Mouse (Mus musculus): Measurements from ENCODE around the gene Usp3.

Gene Usp3

DNA sequence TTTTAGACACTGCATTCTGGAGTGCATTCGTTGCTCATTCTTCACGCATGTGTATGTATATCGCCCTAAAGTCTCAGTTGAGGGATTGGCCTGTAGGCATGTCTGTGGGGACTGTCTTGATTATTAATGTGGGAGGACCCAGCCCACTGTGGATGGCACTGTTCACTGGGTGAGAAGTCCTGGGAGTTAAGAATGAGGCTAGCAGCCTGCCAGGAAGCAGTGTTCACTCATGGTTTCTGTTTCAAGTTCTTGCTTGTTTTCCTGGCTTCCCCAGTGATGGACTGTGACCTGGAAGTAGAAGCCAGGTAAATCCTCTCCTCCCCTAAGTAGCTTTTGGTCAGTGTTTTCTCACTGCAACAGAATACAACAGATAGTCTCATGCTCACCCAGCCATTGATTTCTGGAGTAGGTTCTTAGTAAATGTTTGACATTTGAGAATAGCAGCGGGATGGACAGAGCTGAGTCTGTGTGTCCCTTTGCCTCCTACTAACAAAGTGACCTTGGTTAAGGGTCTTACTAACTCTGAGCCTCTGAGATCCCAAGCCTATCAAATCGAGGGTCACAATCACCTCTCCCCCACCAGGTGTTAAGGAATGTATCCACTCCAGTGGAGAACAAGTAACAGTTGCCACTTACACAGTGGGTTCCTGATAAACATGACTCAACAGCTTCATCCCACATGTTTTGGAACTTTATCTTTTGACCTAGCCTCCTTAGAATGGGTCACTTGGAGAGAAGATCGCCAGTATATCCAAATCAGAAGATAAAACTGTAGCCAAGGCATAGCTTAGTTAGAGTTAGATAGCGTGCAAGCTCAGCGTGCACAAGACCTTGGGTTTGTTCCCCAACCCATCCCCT is 11.6 kb upstream of the Usp3 start:
- no peak for DNase-seq (ENCODE audit: low spot score in 2 of 2)

DNA sequence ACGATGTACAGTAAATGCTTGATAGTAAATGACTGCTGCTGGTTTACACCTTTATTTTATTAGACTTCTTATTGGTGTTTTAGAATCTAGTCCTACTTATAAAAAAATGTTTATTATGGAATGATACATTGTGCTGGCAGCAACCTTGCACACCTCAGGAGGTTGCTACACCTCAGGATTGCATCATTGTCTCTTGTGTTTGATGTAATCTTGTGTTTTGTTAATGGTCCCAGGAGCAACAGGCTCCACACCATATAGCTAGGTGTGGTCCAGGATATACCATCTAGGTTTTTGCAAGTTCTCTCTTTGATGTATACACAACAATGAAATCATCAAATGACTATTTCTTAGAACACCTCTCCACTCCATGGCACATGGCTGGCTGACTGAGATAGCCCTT is 11.0 kb upstream of the Usp3 start:
- DNase-seq (ENCODE audit: low spot score in 2 of 2): no peak

DNA sequence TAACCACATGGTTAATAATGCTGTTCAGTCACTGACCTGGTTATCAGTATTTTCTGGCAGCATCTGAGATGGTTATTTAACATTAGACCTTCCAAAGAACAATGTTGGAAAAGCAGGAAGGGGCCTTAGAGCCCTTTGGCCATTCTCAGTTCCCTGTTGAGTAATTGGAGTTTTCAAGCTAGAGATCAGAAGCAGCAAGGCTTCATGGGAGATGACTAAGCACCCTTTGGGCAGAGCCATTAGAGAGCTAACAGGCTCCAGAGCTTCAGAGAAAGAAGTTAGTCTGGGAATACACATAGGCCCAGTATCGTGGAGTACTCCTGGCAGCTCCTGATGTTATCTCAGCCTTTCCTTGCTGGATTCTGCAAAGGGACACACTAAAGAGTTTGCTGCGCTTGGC is 8.1 kb upstream of the Usp3 start:
- DNase-seq (ENCODE audit: low spot score in 2 of 2): no peak

DNA sequence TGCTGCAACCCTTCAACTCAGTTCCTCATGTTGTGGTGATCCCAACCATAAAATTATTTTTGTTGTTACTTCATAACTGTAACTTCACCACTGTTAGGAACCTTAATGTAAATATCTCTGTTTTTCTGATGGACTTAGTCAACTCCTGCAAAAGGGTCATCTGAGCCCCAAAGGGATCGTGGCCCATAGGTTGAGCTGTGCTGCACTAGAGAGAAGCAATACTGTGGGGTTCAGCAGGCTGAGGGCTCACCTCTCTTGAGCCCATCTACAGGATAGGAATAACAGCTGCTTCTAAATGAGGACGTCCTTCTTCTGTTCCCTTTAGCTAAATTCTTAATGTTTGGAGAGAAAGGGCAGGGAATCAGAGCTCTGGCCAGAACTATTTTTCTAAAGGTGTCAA is 7.6 kb upstream of the Usp3 start:
- DNase-seq (ENCODE audit: low spot score in 2 of 2): no peak

DNA sequence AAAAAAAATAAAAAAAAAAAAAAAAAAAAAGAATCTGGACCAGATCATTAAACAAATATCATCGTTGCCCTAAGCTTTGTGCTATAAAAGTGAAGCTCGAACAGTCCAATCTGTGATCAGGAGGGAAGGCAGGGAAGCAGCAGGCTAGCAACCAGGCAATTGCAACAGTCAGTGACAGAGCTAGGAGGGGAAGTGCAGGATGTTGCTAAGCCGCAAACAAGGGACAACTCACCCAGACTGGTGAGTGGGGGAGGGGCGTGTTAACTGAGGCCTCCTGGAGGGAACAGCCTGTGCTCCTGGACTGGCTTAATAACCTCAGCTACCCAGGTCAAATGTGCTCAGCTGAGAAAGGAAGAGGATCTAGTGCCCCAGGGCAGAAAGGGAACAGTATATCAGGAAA is 6.6 kb upstream of the Usp3 start:
- peak; percentile 72 to 73 for DNase-seq (ENCODE audit: low spot score in 2 of 2)

DNA sequence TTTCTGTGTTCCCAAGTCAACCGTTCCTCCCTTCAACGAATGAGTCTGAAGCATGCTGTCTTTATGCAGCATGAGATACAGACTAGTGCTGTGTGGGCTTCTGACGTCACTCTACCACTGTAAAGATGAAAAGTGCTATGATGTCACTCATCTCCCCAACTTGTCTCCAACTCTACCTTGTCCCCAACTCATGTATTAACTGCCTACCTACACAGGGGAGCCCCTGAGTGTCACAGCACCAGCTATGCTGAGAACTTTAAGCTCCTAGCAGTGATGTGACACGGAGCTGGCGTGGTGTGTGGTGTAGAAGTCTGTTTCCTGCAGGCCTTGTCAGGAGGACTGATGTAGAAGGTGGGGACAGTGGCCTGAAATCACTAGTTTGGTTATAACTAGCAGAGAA is 5.7 kb upstream of the Usp3 start:
- no peak for DNase-seq (ENCODE audit: low spot score in 2 of 2)

DNA sequence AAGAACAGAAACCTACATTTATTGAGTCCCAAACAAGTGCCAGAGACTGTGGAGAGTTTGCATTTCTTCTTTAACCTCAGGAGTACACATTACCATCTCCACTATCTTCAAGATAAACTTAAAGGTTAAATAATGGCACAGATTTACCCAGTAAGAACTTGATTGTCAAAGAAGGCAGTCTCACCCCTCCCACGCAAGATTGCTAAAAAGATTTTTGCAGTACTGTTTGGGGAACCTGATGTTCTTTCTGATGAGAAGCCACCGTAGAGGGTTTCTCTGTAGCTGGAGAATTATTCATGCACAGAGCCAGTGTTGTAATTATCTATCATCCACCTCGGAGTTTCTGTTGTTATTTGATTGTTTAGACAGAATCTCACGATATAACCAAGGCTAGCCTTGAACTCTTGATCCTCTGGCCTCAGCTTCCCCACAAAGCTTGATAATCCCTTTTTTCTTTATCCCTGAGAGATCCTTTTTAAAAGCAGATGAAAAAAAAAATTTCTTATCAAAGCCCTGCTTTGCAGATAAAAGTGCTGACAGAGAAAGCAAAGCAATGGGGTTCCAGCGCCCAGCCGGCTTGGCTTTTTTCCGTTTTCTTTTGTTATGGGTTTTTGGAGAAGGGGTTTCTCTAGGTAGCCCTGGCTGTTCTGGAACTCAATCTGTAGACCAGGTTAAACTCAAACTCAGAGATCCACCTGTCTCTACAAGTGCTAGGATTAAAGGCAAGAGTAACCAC is 4.7 kb upstream of the Usp3 start:
- DNase-seq (ENCODE audit: low spot score in 2 of 2): no peak

DNA sequence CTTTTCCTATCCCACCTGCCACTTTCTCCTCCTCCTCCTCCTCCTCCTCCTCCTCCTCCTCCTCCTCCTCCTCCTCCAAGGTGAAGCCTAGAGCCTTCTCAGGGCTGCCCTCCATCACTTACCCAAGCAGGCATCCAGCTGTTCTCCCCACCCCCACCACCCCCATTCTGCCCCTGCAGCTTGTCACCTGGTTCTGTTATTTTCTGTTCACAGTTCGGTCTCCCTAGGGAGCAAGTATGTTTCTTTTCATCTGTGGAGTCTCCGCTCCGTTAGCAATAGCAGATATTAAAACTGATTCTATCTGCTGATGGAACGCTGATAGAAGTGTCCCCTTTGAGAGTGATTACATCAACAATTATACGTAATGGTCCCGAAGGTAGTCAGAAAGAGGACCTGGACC is 4.1 kb upstream of the Usp3 start:
- DNase-seq (ENCODE audit: low spot score in 2 of 2): no peak

DNA sequence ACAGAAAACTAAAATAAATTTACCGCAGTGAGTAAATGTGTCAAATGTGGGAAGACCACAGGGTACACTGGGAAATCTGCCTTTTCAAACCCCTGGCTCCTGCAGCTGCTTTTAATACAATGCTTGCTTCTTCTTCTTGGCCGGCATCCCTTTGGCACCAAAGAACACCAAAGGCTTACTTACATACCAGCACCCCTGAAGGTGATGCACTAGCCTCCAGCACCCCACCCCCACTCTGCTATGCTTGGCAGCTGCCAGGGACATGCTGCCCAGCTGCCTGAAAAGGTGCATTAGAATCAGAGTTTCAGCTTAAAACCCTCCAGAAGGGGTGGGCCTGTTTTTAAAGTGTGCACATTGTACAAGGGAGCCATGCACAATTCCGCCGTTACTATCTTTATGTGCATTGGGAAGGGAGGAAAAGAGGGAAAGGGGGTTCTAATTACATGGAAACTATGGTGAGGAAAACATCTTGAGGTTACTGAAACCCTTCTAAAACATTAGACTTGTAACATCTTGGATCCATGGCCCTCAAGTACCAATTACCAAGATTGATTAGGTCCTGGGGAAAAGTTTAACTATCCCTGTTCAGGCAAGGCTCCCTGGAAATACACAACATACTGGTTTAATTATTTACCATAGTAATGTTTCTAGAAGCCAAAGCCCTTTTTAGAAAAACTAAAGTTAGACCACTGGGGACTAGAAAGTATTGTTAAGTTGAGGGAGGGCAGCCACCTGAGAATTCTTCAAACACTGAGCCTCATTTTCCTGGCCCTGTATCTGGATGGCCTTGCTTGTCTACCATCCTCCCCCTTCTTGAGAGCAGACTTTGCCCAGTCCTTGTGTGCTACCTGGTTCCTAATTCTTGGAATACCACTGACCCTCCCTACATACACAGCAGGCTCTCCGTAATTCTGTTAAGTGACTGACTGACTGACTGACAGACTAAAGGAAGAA is 3.1 kb upstream of the Usp3 start:
- no peak for DNase-seq (ENCODE audit: low spot score in 2 of 2)

DNA sequence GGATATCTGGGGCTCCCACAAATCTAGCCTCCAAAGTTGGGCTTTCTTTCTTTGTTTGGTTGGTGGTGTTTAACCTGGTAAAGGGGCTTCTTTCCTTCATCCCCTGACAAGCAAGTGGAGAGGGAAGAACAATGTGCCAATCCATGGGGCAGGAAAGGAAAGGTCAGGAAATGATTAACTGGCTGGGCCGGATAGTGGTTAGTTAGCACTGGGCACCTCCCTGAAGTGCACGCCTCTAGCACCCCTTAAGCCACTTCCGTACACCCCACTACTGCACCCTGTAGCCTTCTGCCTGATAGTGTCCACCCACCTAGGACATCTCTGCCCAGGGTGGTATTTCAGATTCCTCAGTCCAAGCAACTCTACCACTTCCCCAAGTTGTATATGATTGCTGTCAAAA is 1.1 kb upstream of the Usp3 start:
- peak; percentile 41 to 63 for DNase-seq (ENCODE audit: low spot score in 2 of 2)

DNA sequence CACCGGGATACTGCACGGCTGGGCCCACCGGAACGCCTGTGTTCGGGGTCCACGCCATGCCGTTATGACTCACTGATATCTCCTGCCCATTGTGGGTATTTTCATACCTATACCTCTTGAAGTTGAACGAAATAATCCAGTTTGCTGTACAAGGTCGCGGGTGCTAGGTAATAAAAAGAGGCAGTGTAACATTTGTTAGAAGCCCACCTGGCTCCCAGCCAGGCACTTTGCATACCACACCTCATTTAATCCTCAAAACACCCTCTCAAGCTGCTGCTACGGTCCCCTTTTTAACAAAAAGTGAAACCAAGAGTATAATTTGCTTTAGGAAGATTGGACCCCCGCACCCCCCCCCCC is 649 bp upstream of the Usp3 start:
- no peak for DNase-seq (ENCODE audit: low spot score in 2 of 2)

DNA sequence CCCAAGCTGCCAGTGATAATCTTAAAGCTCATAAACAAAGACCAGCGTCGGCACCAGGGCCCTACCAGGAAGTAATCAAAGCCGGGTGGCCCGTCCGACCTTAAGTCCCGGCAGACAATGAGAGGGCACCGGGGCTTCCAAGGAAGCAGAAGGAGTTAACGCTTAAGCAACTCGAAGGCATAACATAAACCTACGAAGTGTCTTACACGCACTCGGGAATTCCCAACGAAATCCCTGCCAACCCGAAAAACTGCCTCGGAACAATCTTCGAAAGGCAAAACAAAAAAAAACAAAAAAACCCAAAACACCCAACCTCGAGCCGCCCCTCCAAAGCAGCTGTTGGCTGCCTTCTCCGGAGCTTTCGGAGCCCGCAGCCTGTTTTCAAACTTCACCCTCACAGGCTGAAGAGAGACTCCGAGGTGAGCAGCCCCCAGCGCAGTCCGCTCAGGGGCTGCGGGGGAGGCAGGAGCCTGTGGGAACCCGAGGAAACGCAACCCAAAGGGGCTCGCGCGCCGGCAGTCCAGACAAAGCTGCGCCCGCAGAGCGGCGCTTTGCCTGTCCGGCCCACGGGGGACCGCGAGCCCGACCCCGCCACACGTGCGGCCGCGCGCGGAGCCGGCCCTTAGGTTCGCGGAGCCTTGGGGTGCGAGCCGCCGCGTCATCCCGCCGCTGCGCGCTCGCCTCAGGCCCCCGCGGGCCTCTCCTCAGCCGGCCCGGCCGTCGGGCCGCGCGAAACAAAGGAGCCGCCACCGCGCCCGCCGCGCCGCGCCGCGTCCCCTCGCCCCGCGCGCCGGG is 894 bp downstream of the Usp3 start:
- DNase-seq (ENCODE audit: low spot score in 2 of 2): peak; percentile 28 to 36

DNA sequence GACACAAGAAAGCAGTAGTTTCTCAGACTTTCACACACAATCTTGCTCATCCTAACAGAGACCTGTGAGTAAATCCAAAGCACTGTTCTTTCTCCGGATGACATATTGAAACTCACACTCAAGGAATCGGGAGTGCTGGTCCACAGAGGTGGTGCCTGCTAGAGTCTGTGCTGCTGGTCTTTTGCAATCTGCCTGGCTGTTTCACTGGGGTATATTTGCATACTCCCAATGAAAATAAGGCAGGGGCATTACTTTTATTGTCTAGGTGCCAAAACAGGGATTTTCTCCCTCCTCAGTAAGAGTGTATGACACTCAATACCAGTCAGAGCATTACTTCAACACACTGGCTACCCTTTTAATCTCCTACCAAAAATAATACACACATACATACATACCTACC is 2.9 kb downstream of the Usp3 start:
- no peak for DNase-seq (ENCODE audit: low spot score in 2 of 2)

DNA sequence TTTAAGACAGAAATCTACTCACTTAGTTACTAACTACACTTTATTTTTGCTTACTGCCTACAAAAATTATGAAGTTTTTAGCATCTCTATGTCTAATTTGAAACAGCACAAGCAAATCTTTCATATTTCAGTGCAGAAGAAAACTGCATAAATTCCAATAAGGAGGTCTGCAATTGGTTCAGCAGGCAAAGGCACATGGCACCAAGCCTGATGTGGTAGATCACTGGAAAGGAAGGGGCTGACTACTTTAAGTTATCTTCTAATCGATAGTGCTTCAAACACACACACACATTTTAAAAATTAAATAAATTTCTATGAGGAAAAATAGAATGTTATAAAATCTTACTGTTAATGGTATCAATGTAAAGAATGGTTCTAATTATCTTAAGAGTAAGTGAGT is 5.9 kb downstream of the Usp3 start:
- DNase-seq (ENCODE audit: low spot score in 2 of 2): no peak

DNA sequence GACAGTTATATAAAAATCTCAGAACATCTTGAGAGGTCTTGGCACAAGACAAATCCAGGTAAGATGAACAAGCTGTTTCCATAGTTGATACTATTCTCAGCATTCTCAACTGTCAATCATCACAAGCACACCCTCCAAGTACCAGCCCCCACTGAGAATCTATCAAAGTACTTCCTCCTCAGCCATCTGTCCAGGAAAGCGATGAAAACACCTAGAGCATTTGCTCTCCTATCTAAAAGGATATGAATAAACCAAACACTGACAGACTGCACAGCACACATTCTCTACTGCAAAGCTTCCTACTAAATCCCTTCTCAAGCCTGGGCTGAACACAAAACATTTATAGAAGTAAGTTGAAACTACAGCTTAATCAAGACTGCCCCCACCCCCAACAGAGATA is 6.4 kb downstream of the Usp3 start:
- DNase-seq (ENCODE audit: low spot score in 2 of 2): no peak

DNA sequence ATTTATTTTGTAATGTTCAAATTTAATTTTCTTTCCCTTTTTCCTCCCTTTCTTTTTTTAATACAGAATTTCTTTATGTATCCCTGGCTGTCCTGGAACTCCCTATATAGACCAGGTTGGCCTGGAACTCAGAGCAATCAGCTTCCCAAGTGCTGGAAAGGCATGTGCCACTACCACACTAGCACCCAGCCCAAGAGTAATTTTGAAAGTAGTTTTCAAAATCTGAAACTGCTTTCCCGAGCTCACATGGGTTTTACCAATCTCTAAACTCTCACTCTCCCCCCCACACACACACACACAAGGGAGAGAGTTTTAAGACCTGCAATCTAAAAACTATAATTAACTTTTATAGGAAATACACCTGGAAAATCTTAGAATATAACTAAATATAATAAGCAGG is 7.8 kb downstream of the Usp3 start:
- DNase-seq (ENCODE audit: low spot score in 2 of 2): no peak

DNA sequence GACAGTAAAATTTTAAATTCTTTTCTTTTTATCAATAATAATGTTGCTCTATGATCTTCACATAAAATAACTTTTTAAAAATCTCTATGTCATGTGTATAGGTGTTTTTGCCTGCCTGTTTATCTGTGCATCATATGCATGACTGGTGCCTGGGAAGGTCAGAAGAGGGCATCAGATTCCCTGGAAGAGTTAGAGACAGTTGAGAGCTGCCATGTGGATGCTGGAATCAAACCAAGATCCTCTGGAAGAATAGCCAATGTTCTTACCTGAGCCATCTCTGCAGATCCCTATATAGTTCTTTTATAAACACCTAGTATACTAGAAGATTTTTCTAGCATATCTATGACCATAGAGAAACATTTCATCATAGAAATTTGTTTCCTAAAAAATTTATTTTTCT is 8.8 kb downstream of the Usp3 start:
- no peak for DNase-seq (ENCODE audit: low spot score in 2 of 2)

DNA sequence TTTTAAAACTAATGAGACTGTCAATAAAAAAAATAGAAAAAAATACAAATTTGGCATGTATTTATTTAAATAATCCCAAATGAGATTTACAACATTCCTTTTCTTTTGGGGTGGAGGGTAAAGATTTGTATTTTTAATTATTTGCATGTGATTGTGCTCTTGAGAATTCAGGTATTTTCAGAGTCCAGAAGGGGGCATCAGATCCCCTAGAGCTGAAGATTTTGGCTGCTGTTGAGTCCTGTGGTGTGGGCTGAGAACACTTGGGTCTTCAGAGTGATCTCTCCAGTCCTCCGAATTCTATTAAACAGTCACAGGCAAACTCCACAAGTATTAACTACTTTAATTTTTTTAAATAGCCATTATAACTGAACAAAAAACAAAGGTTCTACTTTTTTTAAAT is 9.7 kb downstream of the Usp3 start:
- DNase-seq (ENCODE audit: low spot score in 2 of 2): no peak

DNA sequence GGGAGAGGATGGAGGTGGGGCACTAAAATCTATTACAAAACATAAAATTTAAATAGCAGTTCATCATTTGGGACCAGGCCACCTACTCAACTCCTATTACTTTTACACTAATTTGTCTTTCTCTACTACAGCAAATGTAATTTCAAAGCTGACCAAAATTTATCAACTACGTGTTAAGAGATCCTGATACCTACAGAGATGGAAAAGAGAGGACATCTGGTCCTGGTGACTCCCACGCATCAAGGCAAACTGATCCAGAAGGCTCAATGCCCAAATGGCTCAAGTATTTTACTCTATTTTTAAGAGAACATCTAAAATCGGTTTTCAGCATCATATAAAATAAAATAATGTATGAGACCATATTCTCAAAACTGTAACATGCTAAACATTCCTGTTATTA is 11.2 kb downstream of the Usp3 start:
- no peak for DNase-seq (ENCODE audit: low spot score in 2 of 2)

DNA sequence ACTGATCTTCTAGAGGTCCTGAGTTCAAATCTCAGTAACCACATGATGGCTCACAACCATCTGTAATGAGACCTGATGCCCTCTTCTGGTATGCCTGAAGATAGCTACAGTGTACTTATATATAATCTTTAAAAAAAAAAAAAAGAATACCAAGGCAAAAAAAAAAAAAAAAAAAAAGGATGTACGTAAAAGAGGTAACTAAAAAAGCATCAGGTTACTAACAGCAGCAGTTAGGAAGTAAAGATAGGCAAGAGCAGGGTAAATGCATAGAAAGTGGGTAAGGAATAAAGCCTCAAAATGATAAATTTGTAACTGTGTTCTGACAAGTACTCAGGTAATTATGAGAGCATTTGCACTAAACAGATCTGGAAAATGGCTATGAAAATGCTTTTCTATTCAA is 12.2 kb downstream of the Usp3 start:
- DNase-seq (ENCODE audit: low spot score in 2 of 2): no peak

DNA sequence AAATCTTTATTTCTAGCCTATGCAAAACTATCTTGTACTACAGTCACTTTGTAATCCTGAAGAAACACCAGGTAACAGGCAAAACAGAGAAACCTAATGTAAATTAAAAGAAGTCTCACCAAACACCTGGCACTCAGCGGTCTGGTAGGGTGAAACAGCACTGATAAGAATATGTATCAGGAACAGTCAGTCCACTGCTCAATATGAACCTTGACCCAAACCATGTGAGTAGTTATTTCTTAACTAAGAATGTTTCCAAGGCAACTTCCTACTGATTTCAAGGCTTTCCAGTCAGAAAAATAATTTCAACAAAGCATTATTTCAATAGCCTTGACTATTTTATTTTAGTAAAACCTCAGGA is 17.1 kb downstream of the Usp3 start:
- DNase-seq (ENCODE audit: low spot score in 2 of 2): no peak

Data from natural killer cell, adult 2 months (primary cell).